Mouse (Mus musculus) MEL (cell line): ENCODE measurements around the gene Exoc5. TPM values are rescaled to one million over a fixed set of nuclear protein-coding genes. Genes with fewer than 3 reads are reported as not detected.

Experiments
- DNase-seq: peaks from one replicate; pipeline ENCODE4 v3.0.0; 2011; ENCODE audit warnings: low read depth, low spot score
- H3K27ac ChIP-seq: 2 replicates; pipeline ENCODE4 v1.5.1; 2012; ENCODE audit warnings: low read depth, mild to moderate bottlenecking, control low read depth, low read length, moderate library complexity; ENCODE audit not compliant: control insufficient read depth
- H3K27me3 ChIP-seq, 2 experiments: fragments of 150-350 bp in 1 of 2; sonication (generic) in 1 of 2; 2 replicates each; pipeline ENCODE4 v1.6.1; 2012; ENCODE audit warnings: low read length in 2 of 2, mild to moderate bottlenecking in 2 of 2, improper control_type of control experiment in 1 of 2, moderate library complexity in 1 of 2; ENCODE audit not compliant: insufficient read depth in 2 of 2, control insufficient read depth in 1 of 2
- H3K36me3 ChIP-seq, 2 experiments: 2 replicates each; pipeline ENCODE4 v1.6.1; 2012 to 2014; ENCODE audit warnings: low read length in 2 of 2, improper control_type of control experiment in 1 of 2, inconsistent platforms in 1 of 2, mild to moderate bottlenecking in 1 of 2; ENCODE audit not compliant: insufficient read depth in 2 of 2, control insufficient read depth in 1 of 2
- H3K4me1 ChIP-seq, 2 experiments: fragments of 150-350 bp in 1 of 2; sonication (generic) in 1 of 2; 2 replicates each; pipeline ENCODE4 v1.6.1; 2012; ENCODE audit warnings: low read length in 2 of 2, improper control_type of control experiment in 1 of 2, mild to moderate bottlenecking in 1 of 2; ENCODE audit not compliant: insufficient read depth in 2 of 2, control insufficient read depth in 1 of 2
- H3K4me3 ChIP-seq, 2 experiments: fragments of 150-350 bp in 1 of 2; sonication (generic) in 1 of 2; 2 replicates each; pipeline ENCODE4 v1.5.1; 2012; ENCODE audit warnings: low read depth in 2 of 2, low read length in 2 of 2, mild to moderate bottlenecking in 2 of 2, moderate library complexity in 2 of 2, control low read depth in 1 of 2, improper control_type of control experiment in 1 of 2; ENCODE audit not compliant: control insufficient read depth in 1 of 2, insufficient read depth in 1 of 2
- H3K79me2 ChIP-seq: 2 replicates; pipeline ENCODE4 v1.6.1; 2012; ENCODE audit warnings: mild to moderate bottlenecking, low read length, moderate library complexity; ENCODE audit not compliant: control insufficient read depth, poor library complexity, insufficient read depth
- H3K9ac ChIP-seq: 2 replicates; pipeline ENCODE4 v1.6.1; 2012; ENCODE audit warnings: low read depth, mild to moderate bottlenecking, control low read depth, low read length, moderate library complexity; ENCODE audit not compliant: control insufficient read depth, poor library complexity, severe bottlenecking
- H3K9me3 ChIP-seq: fragments of 150-350 bp; sonication (generic); replicated peaks from 2 replicates; pipeline ENCODE4 v1.6.1; 2012; ENCODE audit warnings: mild to moderate bottlenecking, low read length, improper control_type of control experiment, moderate library complexity; ENCODE audit not compliant: insufficient read depth
- BHLHE40 ChIP-seq: IDR thresholded peaks from 2 replicates; pipeline ENCODE4 v1.6.1; 2012; ENCODE audit warnings: low read depth, mild to moderate bottlenecking, inconsistent platforms, low read length, improper control_type of control experiment, borderline replicate concordance
- CHD2 ChIP-seq: IDR thresholded peaks from 2 replicates; pipeline ENCODE4 v1.6.1; 2011; ENCODE audit warnings: low read length, improper control_type of control experiment
- CTCF ChIP-seq, 3 experiments: IDR thresholded peaks in 2 of 3; conservative IDR thresholded peaks in 1 of 3; 2 replicates each; pipeline ENCODE4 v1.5.1; 2011 to 2012; ENCODE audit warnings: low read length in 3 of 3, low read depth in 2 of 3, mild to moderate bottlenecking in 2 of 3, improper control_type of control experiment in 1 of 3, inconsistent platforms in 1 of 3, mixed read lengths in 1 of 3, moderate library complexity in 1 of 3; ENCODE audit not compliant: control insufficient read depth in 1 of 3, insufficient read depth in 1 of 3, poor library complexity in 1 of 3, severe bottlenecking in 1 of 3
- E2F4 ChIP-seq: IDR thresholded peaks from 2 replicates; pipeline ENCODE4 v1.6.1; 2011; ENCODE audit warnings: low read depth, low read length, improper control_type of control experiment, borderline replicate concordance
- EP300 ChIP-seq, 2 experiments: IDR thresholded peaks; 2 replicates each; pipeline ENCODE4 v1.6.1; 2011; ENCODE audit warnings: improper control_type of control experiment in 2 of 2, low read length in 2 of 2, low read depth in 1 of 2, mild to moderate bottlenecking in 1 of 2
- ETS1 ChIP-seq: IDR thresholded peaks from 2 replicates; pipeline ENCODE4 v1.6.1; 2012; ENCODE audit warnings: low read depth, mild to moderate bottlenecking, inconsistent platforms, low read length, improper control_type of control experiment, moderate library complexity
- GABPA ChIP-seq: IDR thresholded peaks from 2 replicates; pipeline ENCODE4 v1.6.1; 2012; ENCODE audit warnings: low read depth, mild to moderate bottlenecking, inconsistent platforms, low read length, improper control_type of control experiment, moderate library complexity
- HCFC1 ChIP-seq: IDR thresholded peaks from 2 replicates; pipeline ENCODE4 v1.6.1; 2012; ENCODE audit warnings: low read depth, mild to moderate bottlenecking, inconsistent platforms, low read length, improper control_type of control experiment, moderate library complexity
- MXI1 ChIP-seq: IDR thresholded peaks from 2 replicates; pipeline ENCODE4 v1.6.1; 2011; ENCODE audit warnings: mild to moderate bottlenecking, low read depth, low read length, improper control_type of control experiment
- MYC ChIP-seq: IDR thresholded peaks from 2 replicates; pipeline ENCODE4 v1.6.1; 2011; ENCODE audit warnings: low read depth, mild to moderate bottlenecking, low read length, improper control_type of control experiment, moderate library complexity
- POLR2AphosphoS5 ChIP-seq: IDR thresholded peaks from 2 replicates; pipeline ENCODE4 v1.6.1; 2012; ENCODE audit warnings: low read depth, borderline replicate concordance, mild to moderate bottlenecking, inconsistent platforms, low read length, moderate library complexity, mixed read lengths
- RAD21 ChIP-seq: IDR thresholded peaks from 2 replicates; pipeline ENCODE4 v1.6.1; 2011; ENCODE audit warnings: mild to moderate bottlenecking, low read depth, low read length, improper control_type of control experiment
- RCOR1 ChIP-seq: IDR thresholded peaks from 2 replicates; pipeline ENCODE4 v1.6.1; 2012; ENCODE audit warnings: low read depth, mild to moderate bottlenecking, inconsistent platforms, low read length, improper control_type of control experiment
- TAL1 ChIP-seq: IDR thresholded peaks from 2 replicates; pipeline ENCODE4 v1.6.1; 2012; ENCODE audit warnings: mild to moderate bottlenecking, inconsistent platforms, low read length, moderate library complexity, mixed read lengths
- TBP ChIP-seq: IDR thresholded peaks from 2 replicates; pipeline ENCODE4 v1.8.0; 2011; ENCODE audit warnings: low read depth, low read length, improper control_type of control experiment
- TCF12 ChIP-seq: IDR thresholded peaks from 2 replicates; pipeline ENCODE4 v1.6.1; 2014; ENCODE audit warnings: low read depth, mild to moderate bottlenecking, inconsistent platforms, low read length, improper control_type of control experiment, moderate library complexity
- UBTF ChIP-seq: IDR thresholded peaks from 2 replicates; pipeline ENCODE4 v1.6.1; 2012; ENCODE audit warnings: low read depth, mild to moderate bottlenecking, inconsistent platforms, low read length, improper control_type of control experiment, moderate library complexity, borderline replicate concordance; ENCODE audit not compliant: insufficient read depth
- USF2 ChIP-seq, 2 experiments: IDR thresholded peaks; 2 replicates each; pipeline ENCODE4 v1.6.1; 2011 to 2012; ENCODE audit warnings: improper control_type of control experiment in 2 of 2, low read length in 2 of 2, borderline replicate concordance in 1 of 2, inconsistent platforms in 1 of 2, low read depth in 1 of 2, mild to moderate bottlenecking in 1 of 2; ENCODE audit not compliant: insufficient read depth in 1 of 2
- ZC3H11A ChIP-seq: IDR thresholded peaks from 2 replicates; pipeline ENCODE4 v1.6.1; 2012; ENCODE audit warnings: low read depth, mild to moderate bottlenecking, inconsistent platforms, low read length, improper control_type of control experiment
- ZKSCAN1 ChIP-seq: IDR thresholded peaks from 2 replicates; pipeline ENCODE4 v1.6.1; 2012; ENCODE audit warnings: low read depth, mild to moderate bottlenecking, inconsistent platforms, low read length, improper control_type of control experiment, moderate library complexity
- ZMIZ1 ChIP-seq: IDR thresholded peaks from 2 replicates; pipeline ENCODE4 v1.6.1; 2012; ENCODE audit warnings: low read depth, mild to moderate bottlenecking, inconsistent platforms, low read length, improper control_type of control experiment, moderate library complexity
- ZNF384 ChIP-seq: IDR thresholded peaks from 2 replicates; pipeline ENCODE4 v1.6.1; 2012; ENCODE audit warnings: low read depth, mild to moderate bottlenecking, inconsistent platforms, low read length, improper control_type of control experiment
- polyA plus RNA-seq, 2 experiments: library from polyadenylated mRNA; stranded (reverse) in 1 of 2; unstranded in 1 of 2; fragments of >175 nt in 1 of 2; fragments of >200 nt in 1 of 2; gene quantifications; 2 replicates each; pipeline versions ENCODE4 v1.2.1 to v1.2.4; 2012; ENCODE audit warnings: low replicate concordance in 2 of 2, low read depth in 1 of 2; ENCODE audit not compliant: insufficient read length in 2 of 2, insufficient read depth in 1 of 2, missing spikeins in 1 of 2
- total RNA-seq: library from RNA; depleted of rRNA; stranded (reverse); fragments of 300-350 nt; gene quantifications from 2 replicates; pipeline ENCODE4 v1.2.3, GENCODE M21; 2012

Exoc5 gene
- total and polyA plus RNA-seq, 3 experiments: 23.0 to 56.4 (median 34.9) TPM

GRCm38 (mm10) chr14:48986231-48986630 is 80.2 kb downstream of the Exoc5 start (continued):
- TF ChIP-seq EP300 (IDR thresholded peaks at IDR 0.05; ENCODE audit: low read depth in 1 of 2, low read length in 2 of 2) (peak; percentile 70 to 87), CTCF (IDR thresholded peaks at IDR 0.05 in 2 of 3, conservative IDR thresholded peaks at IDR 0.05 in 1 of 3; ENCODE audit: control insufficient read depth in 1 of 3, insufficient read depth in 1 of 3, low read depth in 2 of 3, low read length in 3 of 3, poor library complexity in 1 of 3, severe bottlenecking in 1 of 3) (no peak)

GRCm38 (mm10) chr14:48985673-48986072 is 80.8 kb downstream of the Exoc5 start:
- H3K4me1 ChIP-seq: 0 out of 4 replicates have a peak, but pooled peaks cover 0 to 3% of the 10 kb centered on the region in 2 experiments
- peak; percentile 41 for DNase-seq
- H3K27me3 ChIP-seq: no peaks in the 10 kb centered on the region
- H3K79me2 ChIP-seq: no peaks in the 10 kb centered on the region
- peaks cover 0 to 2% of the 10 kb centered on the region in 2 experiments; a peak in 2 of 4 replicates for H3K36me3 ChIP-seq
- H3K9me3 ChIP-seq: no peaks in the 10 kb centered on the region
- TF ChIP-seq MYC (no peak), ZC3H11A (peak; percentile 17; the same call in 1 of the 2 replicates), CHD2 (no peak), ZKSCAN1 (no peak), CTCF (IDR thresholded peaks at IDR 0.05 in 2 of 3, conservative IDR thresholded peaks at IDR 0.05 in 1 of 3; ENCODE audit: control insufficient read depth in 1 of 3, insufficient read depth in 1 of 3, low read depth in 2 of 3, low read length in 3 of 3, poor library complexity in 1 of 3, severe bottlenecking in 1 of 3) (peak; percentile 11 to 47 (median 30); a peak in 4 of 6 replicates), RAD21 (peak; percentile 31)
- H3K27ac ChIP-seq: no peak overlapping the region
- H3K4me3 ChIP-seq: no peak overlapping the region; a peak in 1 of 4 replicates
- no peak overlapping the region for H3K9ac ChIP-seq

- no peaks in the 10 kb centered on the region for H3K9me3 ChIP-seq
- TF ChIP-seq TAL1 (no peak), ZMIZ1 (no peak), CHD2 (no peak), HCFC1 (no peak), ZNF384 (no peak), UBTF (no peak), ZC3H11A (no peak), RCOR1 (no peak), GABPA (no peak), MYC (no peak), TBP (no peak), USF2 (IDR thresholded peaks at IDR 0.05; ENCODE audit: borderline replicate concordance in 1 of 2, insufficient read depth in 1 of 2, low read depth in 1 of 2, low read length in 2 of 2) (no peak), TCF12 (no peak), MXI1 (no peak), BHLHE40 (no peak), E2F4 (no peak), ETS1 (no peak), POLR2AphosphoS5 (no peak)
- H3K79me2 ChIP-seq: no peaks in the 10 kb centered on the region
- no peak overlapping the region for H3K27ac ChIP-seq
- no peaks in the 10 kb centered on the region for H3K4me1 ChIP-seq
- DNase-seq: no peak
- no peak overlapping the region for H3K9ac ChIP-seq
- no peaks in the 10 kb centered on the region for H3K27me3 ChIP-seq
- no peak overlapping the region for H3K4me3 ChIP-seq
- no peaks in the 10 kb centered on the region for H3K36me3 ChIP-seq
These were observed 87.5 kb downstream of the Exoc5 start for GRCm38 (mm10) chr14:48978971-48979388.
